Mouse (Mus musculus): ENCODE measurements around the gene Casp2. TPM values are rescaled to one million over a fixed set of nuclear protein-coding genes. Genes with fewer than 3 reads are reported as not detected.

Gene Casp2
- total RNA-seq, 2 experiments from 2014 or later = 17.4 to 24.0 TPM

DNA sequence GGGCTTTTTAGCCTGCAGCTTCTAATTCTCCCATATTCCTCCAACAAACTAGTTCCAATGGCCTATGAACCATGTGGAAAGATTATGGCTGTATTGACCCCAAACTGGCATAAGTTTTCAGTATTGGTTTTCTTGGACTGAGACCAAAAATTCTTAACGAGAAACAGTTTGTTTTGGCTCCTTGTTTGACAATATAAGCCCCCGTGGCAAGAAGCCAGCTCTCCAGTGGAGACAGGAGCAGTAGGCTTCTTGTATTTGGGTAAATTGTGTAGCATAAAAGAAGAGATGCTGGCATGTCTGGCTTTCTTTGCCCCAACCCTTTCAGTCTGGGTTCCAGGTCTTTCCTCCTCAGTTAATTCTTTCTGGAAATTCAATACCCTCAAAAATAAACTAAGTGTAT is 11.4 kb downstream of the Casp2 start:
- DNase-seq (ENCODE audit: low spot score in 2 of 2) = no peak

DNA sequence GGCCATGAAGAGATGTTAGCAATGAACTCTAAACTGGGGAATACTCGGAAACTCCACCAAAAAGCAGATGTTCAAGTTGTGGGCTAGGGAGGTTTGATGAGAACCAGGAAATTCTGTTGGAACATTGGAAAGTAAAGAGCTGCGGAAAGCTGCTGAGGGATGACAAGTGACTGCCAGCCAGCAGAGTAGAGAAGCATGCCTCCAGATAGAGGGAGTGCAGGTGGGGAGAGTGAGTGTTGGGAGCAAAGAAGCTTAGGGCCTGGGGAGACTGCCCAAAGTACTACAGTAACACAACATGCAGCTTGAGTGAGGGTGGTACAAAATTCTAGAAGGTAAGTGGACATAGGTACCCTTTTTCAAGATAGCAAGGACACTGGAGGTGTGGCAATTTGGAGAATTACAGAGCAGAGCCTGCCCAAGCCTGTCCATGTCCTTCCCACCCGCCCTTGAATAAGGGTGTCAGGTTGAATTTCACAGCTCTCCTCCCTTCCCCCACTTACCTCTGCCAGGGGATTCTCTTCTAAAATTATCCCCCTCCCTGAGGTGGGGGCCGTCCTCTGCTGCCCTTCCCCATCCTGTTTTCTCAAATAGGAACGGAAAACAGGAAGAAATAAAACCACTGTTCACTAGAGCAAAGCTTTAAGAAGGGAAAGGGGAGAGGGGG is 18.2 kb downstream of the Casp2 start:
- no peak for DNase-seq (ENCODE audit: low spot score in 2 of 2)

DNA sequence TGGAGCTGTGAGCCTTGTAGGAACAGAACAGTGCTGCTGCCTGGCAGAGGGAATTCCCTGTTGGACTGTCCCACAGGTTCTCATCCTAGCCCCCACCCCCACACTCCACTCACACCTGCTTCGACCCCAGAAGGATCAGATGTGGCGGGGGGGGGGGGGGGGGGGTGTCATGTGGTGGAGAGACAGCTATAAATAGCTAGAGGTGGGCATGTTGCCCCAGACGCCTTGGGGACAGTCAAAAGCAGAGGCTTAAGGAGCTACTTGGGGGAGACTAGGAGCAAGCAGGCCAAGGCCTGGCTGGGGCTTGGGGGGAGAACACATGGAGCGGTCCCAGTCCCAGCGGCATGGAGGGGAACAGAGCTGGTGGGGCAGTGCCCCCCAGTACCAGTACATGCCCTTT is 21.7 kb downstream of the Casp2 start, which contains the start of gene Clcn1:
Gene Clcn1 (plus strand): TSS at position 238 of the 400 bp plus-strand sequence.
- DNase-seq (ENCODE audit: low spot score in 2 of 2) = no peak

DNA sequence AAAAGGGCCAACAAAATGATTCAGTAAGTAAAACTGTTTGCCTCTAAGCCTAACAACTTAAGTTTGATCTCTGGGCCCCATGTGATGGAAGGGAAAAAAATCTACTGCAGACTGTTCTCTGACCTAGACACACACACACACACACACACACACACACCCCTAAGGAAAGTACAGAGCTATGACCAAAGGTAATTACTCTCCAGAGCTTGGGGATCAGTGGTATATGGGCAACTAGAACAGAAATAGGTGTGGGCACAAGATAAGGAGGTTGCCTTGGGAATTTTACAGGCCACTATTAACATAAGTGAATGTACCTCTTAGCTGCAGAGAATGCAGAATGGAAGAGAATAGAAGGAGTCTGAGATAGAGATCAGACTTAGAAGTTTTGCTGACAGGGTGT is 22.8 kb downstream of the Casp2 start:
- no peak for DNase-seq (ENCODE audit: low spot score in 2 of 2)

DNA sequence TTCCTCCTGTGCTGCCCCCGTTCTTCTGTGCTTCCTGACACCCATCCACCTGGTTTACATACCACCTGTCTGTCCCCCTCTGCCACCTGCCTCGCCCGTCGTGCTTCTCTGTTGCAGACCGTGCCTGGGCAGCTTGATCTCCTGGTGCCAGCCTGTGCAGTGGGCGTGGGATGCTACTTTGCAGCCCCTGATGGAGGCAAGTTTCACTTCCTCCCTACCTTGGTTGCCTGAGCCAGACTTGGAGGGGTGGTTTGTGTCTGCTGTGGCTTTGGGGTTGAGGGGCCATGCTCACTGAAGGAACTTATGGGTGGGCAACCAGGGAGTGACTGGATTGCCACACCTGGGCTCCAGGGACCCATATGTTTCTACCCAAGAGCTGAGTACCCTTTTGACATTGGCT is 28.5 kb downstream of the Casp2 start:
- no peak for DNase-seq (ENCODE audit: low spot score in 2 of 2)

DNA sequence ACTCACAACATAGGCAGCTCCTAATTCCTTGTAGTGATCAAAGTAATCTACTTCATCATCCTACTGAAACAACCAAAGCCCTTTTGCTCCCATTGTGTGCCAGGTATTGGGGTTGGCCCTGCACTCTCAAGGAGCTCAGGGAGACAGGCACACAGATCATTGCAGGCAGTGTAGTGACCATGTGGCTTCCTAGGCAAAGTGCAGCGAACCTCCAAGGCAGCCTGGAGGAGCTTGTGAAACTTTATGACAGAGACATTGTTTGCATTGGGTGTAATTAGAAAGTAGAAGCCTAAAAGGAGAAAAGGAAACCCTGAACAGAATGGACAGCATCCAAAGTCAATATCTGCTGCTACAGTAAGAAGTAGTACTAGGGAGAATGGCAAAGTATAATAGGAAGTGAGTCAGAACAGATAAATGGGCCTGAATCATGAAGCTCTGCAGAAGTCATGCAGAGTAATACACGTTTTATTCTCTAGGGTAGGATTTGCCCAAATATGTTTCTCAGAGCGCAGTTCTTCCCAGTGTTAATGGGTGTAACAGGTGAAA is 30.8 kb downstream of the Casp2 start:
- DNase-seq (ENCODE audit: low spot score in 2 of 2) = no peak

DNA sequence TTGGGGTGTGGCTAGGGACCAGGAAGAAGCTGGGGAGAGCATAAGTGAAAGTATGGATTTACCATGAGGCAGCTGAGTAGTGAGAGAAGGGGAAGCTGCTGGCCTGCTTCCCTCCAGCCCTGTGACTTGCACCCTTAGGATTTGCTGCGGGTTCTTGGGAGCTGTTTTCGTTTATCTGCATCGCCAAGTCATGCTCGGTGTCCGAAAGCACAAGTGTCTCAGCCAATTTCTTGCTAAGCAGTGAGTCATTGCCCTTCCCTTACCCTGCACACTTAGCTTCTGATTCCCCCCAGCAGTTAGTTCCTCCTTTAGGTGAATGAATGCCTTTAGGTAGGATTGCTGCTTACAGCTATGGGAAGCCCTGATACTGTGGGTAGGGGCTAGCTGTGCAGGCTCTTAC is 34.6 kb downstream of the Casp2 start:
- DNase-seq (ENCODE audit: low spot score in 2 of 2) = no peak

DNA sequence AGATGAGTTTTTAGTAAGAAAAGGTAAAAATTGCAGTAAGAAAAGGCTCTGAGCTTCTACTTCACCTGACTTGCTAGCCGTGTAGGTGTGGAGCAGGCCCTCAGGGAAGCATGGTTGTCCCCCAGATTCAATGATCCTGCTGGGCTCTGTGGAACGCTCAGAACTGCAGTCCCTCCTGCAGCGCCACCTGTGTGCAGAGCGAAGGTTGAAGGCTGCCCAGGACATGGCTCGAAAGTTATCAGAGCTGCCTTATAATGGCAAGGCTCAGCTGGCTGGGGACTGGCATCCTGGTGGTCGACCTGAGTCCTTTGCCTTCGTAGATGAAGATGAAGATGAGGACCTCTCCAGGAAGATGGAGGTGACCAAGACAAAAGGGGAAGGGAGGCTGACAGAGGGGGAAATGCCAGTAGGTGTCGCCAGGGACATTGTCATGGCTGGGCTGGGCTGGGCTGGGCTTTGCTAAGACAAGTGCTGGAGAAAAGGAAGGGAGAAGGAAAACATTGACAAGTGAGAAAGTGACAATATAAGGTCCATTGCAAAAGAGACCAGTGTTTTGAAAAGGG is 45.1 kb downstream of the Casp2 start:
- DNase-seq (ENCODE audit: low spot score in 2 of 2) = no peak

DNA sequence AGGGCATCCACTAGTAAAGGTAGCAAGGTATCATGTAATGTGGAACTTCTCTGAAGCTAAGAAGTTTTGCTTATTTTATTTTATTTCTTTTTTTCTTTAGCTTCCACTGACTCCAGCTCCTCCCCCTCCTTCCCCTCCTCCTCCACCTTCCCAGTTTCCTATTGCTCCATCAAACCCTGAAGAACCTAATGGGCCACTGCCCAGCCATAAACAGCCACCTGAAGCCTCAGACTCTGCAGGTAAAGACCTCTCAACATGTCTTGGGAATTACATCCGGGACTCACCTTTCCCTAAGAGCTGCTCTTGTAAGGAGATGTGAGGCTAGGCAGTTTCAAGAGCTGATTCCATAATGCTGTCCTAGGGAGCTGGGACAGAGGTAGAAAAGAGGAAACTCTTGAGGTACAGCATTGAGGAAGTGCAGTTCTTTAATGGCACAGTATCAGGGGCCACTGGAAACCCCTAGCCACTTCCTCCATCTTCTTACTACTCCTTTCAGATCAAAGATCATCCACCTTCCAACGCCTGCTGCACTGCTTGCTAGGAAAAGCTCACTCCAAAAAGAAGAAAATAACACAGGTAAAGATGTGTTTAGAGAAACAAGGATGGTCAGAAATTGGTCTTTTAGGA is 45.8 kb downstream of the Casp2 start:
- DNase-seq (ENCODE audit: low spot score in 2 of 2) = no peak

DNA sequence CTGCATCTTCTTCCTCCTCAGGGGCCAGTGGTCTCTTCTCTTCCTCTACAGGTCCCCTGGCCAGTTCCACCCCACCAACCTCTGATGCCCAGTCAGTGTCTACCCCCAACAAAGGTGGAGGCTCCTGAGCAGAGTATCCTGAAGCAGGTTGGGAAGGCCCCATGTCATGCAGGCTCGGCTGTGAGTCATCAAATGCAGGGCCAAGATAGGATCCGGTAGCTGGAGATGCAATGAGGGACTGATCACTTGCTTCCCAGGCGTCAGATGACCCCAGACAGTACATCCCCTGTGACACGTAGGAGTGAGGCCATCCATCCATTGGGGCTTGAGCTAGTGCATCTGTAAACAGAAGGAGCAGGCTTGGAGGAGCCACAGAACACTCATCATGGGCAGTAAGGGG is 53.5 kb downstream of the Casp2 start:
- DNase-seq (ENCODE audit: low spot score in 2 of 2) = no peak

DNA sequence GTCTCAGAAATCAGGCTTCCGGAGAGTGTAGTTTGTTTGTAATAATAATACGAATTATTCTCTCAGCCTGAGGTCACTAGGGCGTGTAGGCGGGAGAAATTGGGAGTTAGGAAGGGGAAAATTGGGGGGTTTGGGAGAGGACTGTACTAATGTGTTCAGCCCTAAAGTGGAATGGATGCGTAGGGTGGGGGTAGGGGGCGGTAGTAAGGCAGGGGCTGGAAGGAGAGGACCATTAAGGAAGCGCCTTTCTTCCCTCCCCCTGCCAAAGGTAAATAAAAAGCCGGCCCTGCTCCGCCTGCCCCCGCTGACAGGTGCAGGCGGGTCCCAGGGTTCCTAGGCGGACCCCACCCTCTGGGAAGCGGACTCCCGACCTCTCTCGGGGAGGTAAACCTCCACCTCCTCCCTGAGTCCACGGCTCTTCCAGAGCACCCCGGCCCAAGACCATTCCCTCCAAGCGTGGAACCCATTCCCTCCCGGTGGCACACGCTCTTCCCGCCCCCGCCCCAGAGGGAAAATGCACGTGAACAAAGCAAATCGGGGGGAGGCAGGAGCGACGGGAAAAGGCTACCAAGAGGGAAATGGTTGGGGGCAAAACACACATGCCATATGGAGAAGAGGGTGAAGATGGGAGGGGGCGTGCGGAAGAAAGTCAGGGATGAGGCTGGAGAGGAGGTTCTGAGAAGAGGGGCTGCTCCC is 58.7 kb downstream of the Casp2 start:
- no peak for DNase-seq (ENCODE audit: low spot score in 2 of 2)

DNA sequence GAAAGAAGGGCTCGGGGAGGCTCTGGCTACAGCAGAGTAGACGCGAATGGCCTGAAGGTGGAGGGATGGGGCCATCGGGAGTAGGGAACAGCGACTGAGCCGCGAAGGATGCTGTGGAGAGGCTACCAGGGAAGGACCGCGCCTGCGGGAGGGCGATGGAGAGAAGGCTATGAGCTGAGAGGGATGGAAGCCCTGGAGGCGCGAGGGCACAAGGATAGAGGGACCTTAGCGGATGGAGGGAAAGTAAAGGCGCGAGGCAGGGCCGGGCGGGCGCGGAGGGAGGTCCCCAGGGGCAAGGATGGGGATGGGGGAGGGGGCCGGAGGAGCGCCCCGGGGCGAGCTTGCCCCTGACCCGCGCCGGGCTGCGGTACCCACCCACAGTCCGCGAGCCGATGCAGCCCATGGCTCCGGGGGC is 59.3 kb downstream of the Casp2 start:
- peak; percentile 26 to 48 for DNase-seq (ENCODE audit: low spot score in 2 of 2)

DNA sequence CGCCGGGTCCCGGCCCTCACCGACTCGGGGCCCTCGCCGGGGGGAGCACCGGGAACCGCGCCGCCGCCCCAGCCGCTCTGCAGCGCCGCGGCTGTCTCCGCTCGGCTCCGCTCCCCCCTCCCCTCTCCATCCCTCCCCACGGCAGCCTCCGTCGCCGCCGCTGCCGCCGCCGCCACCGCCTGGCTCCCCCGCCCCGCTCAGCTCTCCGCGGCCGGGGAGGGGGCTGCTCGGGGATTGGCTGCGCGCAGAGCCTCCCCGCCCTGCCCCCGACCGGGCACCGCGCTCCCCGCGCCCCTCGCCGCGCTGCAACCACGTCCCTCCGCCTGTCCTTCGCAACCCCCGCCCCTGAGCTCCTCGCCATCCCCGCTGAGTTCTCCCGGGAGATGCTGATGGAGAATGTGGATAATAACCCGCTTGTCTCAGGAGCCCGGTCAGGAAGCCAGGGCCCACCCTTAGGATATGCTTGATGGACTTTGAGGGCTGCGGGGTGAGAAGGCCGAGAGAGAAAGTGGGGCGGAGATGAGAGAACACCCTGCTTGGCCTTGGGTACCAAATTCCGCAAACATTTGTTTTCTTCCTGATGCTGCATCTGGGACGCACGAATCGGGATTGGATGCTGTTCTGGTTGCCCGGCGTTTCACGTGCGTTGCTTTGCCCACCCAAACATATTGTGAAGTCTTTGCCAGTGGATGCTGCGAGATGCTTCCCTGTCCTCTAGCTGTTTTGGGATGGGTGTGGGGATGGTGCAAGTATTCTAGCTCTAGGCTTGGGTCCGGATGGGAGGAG is 59.9 kb downstream of the Casp2 start, which contains the start of gene Fam131b:
Gene Fam131b (minus strand): TSS at position 162 of the 786 bp plus-strand sequence.
- peak; percentile 71 to 77 for DNase-seq (ENCODE audit: low spot score in 2 of 2)

DNA sequence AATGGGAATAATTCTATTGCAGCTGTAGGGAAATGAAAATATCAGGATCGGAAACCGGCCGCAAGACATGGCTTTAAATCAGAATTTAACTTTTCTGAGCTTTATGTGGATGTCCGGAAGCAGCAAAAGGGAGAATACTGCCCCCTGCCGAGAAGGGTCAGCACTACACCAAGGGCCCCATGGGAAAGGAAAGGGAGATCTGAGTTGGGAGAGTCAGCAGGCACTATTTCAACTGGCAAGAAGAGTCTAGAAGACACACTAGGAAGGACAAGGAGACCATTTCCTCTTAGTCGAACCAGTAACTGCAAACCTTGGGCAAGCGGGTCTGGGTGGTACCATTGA is 60.5 kb downstream of the Casp2 start:
- peak; percentile 83 to 92 for DNase-seq (ENCODE audit: low spot score in 2 of 2)

DNA sequence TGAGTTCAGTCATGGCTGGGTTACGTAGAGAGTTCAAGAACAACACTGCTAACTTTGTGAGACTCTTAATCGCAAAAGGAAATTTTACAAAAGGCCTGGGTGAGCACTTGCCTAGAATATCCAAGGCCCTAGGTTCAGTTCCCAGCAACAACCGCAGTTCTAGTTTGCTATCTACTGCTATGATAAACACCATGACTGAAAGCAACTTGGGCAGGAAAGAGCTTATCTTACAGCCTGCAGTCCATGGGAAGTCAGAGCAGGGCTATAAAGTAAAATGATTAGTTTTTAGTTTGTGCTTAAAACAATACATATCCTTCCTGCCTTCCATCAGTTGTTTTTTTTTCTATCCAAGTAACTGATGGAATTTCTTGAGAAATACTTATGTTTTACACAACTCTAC is 61.7 kb downstream of the Casp2 start:
- DNase-seq (ENCODE audit: low spot score in 2 of 2) = no peak

DNA sequence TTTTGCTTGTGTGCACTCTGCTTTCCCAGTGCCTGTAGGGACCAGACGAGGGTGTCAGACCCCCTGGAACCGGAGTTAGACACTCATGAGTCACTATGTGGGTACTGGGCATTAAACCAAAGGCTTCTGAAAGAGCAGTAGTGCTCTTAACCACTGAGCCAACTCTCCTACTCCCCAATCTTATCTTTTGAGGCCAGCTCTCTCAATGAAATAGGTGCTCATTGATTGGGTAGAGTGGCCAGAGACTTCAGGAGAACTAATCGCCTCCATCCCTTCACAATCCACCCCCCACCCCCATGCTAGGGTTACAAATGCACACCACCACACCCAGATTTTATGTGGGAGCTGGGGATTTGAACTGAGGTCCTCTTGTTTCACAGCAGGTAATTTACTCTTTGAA is 64.0 kb downstream of the Casp2 start:
- no peak for DNase-seq (ENCODE audit: low spot score in 2 of 2)

DNA sequence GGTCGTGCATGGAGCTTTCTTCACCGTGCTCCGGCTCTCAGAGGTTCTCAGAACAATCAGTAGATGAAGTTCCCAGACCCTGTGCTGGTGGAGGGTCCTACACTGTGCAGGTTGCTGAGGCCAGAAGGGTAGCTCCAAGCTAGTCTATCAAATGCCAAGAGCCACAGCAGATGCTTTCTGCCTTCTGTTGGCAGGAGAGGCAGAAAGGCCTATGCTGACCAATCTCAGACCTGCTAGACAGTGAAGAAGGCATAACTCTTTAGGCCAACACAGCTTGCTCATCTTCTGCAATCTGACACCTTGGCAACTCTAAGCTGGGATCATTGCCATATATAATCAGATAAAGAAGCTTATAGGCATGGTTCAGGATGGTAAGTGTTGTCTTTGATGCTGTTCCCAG is 65.4 kb downstream of the Casp2 start:
- DNase-seq (ENCODE audit: low spot score in 2 of 2) = no peak

DNA sequence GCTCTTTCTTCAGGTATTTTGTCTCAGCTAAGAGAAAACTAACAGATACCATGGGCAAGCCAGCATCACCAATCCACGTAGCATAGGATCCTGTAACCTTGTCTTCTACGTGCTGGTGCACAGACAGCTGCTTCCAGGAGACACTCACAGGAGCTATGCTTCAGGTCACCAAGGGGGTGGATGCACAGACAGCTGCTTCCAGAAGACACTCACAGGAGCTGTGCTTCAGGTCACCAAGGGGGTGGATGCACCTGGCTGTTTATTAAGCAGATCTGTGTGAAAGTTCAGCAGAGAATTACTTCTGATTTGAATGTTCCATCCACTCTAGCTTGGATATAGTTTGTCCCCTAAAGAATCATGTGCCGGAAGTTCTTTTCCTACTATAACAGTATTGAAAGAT is 66.2 kb downstream of the Casp2 start:
- DNase-seq (ENCODE audit: low spot score in 2 of 2) = no peak
